Mouse (Mus musculus) lung, postnatal 10 days (tissue): ENCODE data around the gene Terf2ip.

Experiments used
- DNase-seq: peaks from one replicate; pipeline ENCODE4 v3.0.0; 2021

The Terf2ip gene

DNA sequence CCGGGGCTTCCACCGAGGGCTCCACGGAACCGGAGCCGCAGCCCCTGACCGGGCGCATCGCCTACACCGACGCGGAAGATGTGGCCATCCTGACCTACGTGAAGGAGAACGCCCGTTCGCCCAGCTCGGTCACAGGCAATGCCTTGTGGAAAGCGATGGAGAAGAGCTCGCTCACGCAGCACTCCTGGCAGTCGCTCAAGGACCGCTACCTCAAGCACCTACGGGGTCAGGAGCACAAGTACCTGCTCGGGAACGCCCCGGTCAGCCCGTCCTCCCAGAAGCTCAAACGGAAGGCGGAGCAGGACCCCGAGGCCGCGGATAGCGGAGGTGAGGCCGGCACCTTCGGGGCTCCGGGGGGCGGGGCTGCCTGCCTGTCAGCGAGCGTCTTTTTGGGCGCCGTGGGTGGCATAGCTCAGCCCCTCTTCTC, 631 bp downstream of the Terf2ip start:
- peak; percentile 61 for DNase-seq

DNA sequence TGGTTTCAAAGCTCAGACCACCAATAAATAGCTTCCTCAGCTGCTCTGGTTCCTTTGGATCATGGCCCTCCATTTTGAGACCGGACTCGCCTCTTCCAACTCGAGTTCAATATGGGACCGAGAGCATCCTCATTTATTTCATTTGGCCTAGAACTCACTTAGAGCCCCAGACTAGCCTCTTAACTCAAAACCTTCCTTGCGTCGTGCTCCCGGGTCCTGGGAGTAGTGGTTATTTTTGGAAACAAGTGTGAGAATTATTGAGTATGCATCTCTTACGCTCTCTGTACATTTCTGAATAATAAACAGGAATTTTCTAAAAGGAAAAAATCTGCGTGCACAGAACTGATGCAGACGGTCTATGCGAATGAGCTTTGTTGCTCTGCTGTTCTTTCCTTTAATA, 3.7 kb downstream of the Terf2ip start, which contains the start of gene Gm6793:
Gene Gm6793, minus strand, starts transcription at position 101 of the 400 bp plus-strand sequence.
- DNase-seq, result no peak

DNA sequence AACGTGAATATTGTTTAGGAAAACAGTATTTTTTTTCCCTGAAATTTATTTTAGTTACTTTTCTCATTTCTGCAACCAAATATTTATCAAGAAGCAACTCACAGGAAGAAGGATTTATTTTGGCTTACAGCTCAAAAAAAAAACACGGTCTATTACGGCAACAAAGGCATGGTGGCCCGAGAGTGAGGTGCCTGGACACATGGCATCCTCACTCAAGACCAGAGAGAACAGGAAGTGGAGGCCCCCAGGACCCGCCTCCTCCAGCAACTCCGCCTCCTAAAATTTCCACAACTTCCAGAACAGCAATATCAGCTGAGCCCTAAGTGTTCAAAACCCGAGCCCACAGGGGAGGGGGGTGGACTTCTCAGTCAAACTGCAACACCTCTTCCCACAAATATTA, 18.3 kb downstream of the Terf2ip start:
- DNase-seq, result no peak

DNA sequence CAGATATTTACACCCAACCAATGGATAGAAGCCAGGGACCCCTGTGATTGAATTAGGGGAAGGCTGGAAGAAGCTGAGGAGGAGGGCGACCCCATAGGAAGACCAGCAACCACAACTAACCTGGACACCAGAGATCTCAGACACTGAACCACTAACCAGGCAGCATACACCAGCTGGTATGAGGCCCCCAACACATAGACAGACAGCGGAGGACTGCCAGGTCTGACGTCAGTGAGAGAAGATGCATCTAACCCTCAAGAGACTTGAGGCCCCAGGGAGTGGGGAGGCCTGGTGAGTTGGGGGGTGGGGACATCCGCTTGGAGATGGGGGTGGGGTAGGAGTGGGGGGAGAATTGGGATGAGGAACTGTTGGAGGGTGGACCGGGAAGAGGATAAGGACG, 19.5 kb downstream of the Terf2ip start:
- peak; percentile 19 for DNase-seq

DNA sequence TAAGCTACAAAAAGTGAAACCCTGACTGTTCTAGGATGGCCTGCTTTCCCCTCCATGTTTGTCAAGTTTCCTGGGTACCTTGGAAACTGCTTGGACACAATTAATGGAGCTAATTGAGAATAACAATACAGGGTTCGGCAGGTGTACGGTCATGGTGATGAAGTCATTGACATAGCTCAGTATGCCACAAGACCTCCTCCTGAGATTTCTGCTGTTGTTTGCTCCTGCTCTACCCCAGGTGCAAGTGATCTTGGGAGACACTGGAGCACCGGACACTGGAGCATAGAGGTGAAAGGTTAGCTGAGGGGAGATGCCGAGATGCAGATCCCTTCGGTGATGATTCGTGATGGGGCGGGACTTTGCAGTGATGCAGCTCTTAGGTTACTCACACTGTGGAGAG, 21.9 kb downstream of the Terf2ip start:
- DNase-seq, result no peak

DNA sequence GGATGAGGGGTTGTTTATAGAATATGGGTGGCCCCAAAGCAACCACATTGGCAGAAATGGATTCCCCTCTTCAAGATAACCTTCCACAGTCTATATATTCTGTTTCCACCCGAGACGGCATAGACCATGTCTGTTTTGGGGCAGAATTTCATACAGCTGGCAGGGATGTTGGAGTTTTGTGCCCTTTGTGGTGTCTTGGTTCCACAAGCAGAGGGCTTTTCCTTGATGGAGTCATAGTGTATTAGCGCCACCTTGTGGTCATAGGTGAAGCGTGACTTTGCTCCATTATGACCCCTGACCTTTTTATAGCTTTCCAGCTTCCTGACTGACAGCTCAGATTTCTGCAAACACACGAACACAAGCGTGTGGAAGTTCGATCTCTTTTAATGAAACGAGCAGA, 23.4 kb downstream of the Terf2ip start:
- DNase-seq, result peak; percentile 64

DNA sequence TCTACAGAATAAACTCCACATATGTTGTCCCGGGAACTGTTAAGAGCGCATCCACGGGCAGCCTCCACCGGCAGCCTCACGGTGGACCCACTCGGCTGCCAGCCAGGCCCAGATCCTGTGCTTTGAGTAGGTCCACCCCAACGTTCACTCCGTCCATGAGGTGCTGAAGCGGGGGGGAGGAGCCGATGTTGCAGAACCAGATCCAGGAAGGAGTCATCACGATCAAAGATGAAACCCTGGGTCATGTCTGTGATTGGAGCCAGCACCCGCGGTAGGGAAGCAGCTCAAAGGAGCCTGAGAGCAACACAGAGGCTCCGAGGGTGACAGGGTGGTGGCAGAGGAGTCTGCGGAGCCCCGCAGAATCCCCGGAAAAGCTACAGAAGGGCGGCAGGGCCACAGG, 26.3 kb downstream of the Terf2ip start:
- DNase-seq, result no peak

DNA sequence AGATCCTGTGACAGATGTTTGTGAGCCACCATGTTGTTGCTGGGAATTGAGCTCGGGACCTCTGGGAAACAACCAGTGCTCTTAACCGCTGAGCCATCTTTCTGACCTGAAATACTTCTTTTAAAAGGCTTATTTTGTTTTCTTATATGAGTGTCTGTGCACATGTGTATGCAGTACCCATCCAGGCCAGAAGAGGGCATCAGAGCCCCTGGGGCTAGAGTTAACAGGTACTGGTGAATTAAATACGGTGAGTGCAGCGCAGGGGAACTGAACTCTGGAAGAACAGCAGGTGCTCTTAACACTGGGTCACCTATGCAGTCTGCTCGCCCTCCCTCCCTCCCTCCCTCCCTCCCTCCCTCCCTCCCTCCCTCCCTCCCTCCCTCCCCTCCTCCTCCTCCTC, 34.0 kb downstream of the Terf2ip start:
- no peak for DNase-seq

DNA sequence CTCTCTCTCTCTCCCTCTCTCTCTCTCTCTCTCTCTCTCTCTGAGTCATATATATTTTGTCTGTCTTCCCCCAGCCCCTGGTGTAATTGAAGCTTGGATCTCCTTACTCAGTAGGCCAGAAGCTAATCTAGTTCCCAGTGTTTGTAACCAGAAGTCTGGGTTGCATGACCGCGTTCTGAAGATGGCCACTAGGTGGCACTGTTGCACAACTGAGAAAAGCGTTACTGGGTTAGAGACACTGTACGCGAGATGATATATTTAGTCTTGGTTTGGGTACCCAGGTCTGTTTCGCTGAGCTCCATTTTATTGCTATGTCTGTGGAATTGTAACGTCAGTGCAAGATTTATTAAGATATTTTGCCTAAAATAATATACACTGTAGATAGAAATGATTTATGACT, 34.7 kb downstream of the Terf2ip start:
- DNase-seq, result peak; percentile 83

DNA sequence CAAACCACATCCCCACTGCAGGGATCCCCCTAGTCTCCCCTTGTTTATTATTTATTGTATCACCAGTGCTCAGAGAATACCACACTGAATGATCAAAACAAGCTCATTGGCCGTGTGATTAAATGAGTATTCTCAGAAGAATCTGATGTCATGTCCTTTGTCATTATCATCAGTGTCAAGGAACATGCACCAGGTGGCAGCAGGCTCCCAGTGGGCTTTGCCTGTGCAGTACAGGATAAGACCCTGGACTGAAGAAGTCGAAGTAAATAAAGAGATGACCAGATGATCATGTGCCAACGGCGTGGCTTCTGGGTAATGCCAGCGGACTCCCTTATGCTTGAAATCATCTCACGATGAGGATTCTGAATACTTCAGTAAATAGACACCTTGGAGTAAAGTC, 37.1 kb downstream of the Terf2ip start:
- DNase-seq, result no peak

DNA sequence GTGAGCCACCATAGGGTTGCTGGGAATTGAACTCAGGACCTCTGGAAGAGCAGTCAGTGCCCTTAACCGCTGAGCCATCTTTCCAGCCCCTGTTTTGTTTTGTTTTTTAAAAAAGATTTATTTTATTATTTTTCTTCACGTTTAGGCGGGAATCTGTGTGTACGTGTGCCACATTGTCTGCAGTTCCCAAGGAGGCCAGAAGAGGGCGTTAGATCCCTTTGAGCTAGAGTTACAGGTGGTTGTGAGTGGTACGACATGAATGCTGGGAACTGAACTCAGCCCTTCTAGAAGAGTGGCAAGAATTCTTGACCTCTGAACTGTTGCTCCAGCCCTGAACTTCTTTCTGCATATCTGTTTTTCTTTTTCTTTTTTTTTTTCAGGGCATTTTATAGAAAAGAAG, 38.8 kb downstream of the Terf2ip start:
- DNase-seq, result no peak

DNA sequence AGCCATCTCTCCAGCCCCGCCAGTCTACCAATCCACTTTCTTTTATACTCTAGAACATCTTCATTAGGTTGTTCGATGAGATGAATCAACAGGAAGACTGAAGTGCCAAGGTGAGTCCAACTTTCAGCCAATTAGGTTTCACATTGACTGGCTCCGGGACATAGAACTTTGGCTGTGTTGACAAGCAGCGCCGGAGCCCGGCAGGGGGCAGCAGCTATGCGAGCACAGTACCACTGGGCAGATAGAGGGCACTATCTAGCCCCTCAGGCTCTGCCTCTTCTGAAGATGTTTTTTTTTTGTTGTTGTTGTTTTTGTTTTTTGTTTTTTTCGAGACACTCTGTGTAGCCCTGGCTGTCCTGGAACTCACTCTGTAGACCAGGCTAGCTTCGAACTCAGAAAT, 40.3 kb downstream of the Terf2ip start:
- DNase-seq, result no peak

DNA sequence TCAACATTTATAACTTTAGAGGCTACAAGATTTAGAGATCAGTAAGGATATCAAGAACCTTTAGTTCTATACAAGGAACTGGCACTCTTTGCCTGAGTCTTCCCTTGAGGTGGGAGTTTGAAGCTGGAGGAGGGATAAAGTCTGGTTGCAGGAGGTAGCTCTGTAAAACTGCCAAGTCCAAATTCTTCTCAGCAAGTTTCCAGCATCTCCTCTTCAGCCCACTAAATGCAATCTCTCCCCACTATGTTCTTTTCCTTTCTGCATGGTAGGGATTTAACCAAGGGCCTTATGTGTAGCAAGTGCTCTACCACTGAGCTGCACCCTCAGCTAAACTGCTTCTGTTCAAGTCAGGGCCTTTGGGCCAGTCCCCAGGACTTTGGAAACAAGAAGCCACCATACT, 43.3 kb downstream of the Terf2ip start:
- no peak for DNase-seq

DNA sequence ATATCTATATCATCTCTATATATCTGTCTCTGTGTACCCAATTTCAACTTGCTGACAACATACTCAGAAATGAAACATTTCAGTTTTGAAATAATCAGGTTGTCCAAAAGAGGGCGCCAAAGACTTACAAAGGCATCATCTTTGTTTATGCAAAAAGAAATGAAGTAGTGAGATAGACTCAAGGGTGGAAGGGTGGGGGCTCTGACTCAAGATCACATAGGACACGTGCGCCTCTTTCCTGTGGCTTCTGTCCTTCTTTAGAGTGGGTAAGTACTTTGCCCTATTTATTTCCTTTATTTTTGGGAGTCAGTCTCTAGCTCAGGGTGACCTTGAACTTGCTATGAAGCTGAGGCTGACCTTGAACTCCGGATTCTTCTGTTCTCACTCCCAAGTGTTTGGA, 50.2 kb downstream of the Terf2ip start:
- peak; percentile 57 for DNase-seq
